Mouse (Mus musculus): Measurements from ENCODE around the gene Hsd17b12. TPM values are rescaled to one million over a fixed set of nuclear protein-coding genes. Genes with fewer than 3 reads are reported as not detected.

Gene Hsd17b12
- polyA plus RNA-seq, 1 experiment from 2014 or later = 119 TPM

DNA sequence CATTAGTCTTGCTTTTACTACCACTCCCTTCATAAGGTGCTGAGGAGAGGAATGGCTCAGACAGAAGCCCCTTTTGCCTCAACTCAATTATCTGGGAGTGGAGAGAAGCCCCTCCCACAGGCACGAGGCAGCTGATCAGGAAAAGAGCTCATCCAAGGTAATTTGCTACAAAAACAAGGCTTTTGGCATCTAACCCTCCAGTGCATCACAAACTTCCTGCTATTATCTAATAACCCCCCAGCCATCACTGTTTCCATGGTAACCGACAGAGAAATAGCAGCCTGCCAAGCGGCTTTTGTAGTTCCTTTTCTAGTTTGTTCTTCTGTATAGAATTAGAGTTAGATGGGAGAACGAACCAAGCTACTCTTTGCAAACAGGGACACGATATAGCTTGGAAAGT lies 165.5 kb downstream of the Hsd17b12 start:
- Histone ChIP-seq H3K27ac (peak overlapping the region; percentile 81), H3K27me3 (no peaks in the 10 kb centered on the region), H3K4me3 (no peak overlapping the region), H3K4me2 (peak overlapping the region; percentile 31; the same call in 1 of the 2 replicates), H3K9ac (no peak overlapping the region), H3K4me1 (peaks cover 24% of the 10 kb centered on the region), H3K9me3 (replicated peaks) (no peaks in the 10 kb centered on the region), H3K36me3 (ENCODE audit: poor library complexity, severe bottlenecking) (peaks cover 79% of the 10 kb centered on the region)
- ATAC-seq = peak; percentile 80
- WGBS = 16% methylated on average over 5 of the region's 5 CpGs

DNA sequence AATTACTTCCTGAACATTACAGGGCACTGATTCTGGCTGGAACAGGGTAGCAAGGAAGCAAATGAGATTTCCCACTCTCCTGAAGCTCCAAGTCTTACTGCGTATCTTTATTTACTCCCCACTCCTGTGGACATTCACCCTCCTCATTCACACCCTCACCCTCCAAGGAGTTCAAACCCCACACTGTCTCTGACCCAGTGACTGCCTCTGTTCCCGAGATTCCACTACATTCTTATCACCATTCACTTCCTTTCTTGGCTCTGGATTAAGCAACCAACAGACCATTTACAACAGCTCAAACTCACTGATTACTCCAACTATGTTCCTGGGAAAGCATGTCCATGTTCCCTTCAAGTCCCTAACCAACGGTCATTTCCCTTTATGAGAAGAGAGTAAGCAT lies 166.4 kb downstream of the Hsd17b12 start:
- peak overlapping the region; percentile 81; the same call in 1 of the 2 replicates for H3K27ac ChIP-seq
- H3K36me3 ChIP-seq (ENCODE audit: poor library complexity, severe bottlenecking) = peaks cover 82% of the 10 kb centered on the region
- ATAC-seq = no peak

DNA sequence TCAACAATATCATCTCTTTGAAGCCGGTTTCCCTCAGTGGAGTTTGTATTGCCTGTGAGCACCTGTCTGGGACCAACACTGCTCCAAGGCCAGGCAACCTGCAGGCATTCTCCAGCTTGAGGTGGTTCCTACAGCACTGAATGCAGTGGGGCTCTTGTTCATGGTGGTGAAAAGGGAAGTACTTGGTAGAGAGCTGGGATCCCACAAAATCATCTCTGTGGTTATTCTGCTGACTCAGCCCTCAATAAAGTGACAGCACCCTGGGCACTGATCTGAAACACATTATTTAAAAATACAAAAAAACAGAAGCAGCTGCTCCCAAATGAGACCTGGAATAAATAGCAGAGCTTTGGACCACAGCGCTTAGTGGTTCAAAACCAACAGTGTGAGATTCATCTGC lies 169.3 kb downstream of the Hsd17b12 start:
- no peaks in the 10 kb centered on the region for H3K27me3 ChIP-seq
- ATAC-seq = no peak
- no peak overlapping the region for H3K4me3 ChIP-seq
- no peak overlapping the region for H3K9ac ChIP-seq
- H3K9me3 ChIP-seq (replicated peaks) = no peaks in the 10 kb centered on the region
- no peak overlapping the region for H3K4me2 ChIP-seq
- peaks cover 76% of the 10 kb centered on the region for H3K36me3 ChIP-seq (ENCODE audit: poor library complexity, severe bottlenecking)
- WGBS = 99% methylated on average over 2 of the region's 2 CpGs
- no peak overlapping the region for H3K27ac ChIP-seq
- peaks cover 22% of the 10 kb centered on the region for H3K4me1 ChIP-seq

More for the DNA sequence above, 166.4 kb downstream of the Hsd17b12 start:
- Histone ChIP-seq H3K9me3 (replicated peaks) (no peaks in the 10 kb centered on the region), H3K4me1 (peaks cover 24% of the 10 kb centered on the region), H3K27me3 (no peaks in the 10 kb centered on the region), H3K4me3 (no peak overlapping the region), H3K9ac (no peak overlapping the region), H3K4me2 (no peak overlapping the region)
- 95% methylated on average over 3 of the region's 3 CpGs for WGBS

Small RNAs within 50 kb of the gene (microRNA-seq; reads per million reads assigned to microRNA genes)
- not detected for gene Gm23630

Other genes with a start within 250 kb of the Hsd17b12 start
- gene Gm13889, start 200.8 kb downstream of the Hsd17b12 start, polyA plus RNA-seq (2015; fragmentation: Nextera tagmentation; extraction: Ambion mirVana) = 17.7 and 22.3 TPM in 2 replicates
- not detected in 2 replicates for gene Gm27027, start 161.6 kb downstream of the Hsd17b12 start, polyA plus RNA-seq (2015; fragmentation: Nextera tagmentation; extraction: Ambion mirVana)
- 51.8 and 53.2 TPM in 2 replicates for gene Alkbh3, start 147.2 kb downstream of the Hsd17b12 start, polyA plus RNA-seq (2015; fragmentation: Nextera tagmentation; extraction: Ambion mirVana)
- 17.0 and 17.9 TPM in 2 replicates for gene Ttc17, start 248.7 kb upstream of the Hsd17b12 start, polyA plus RNA-seq (2015; fragmentation: Nextera tagmentation; extraction: Ambion mirVana)

Data from forebrain, embryonic 13.5 days (tissue).